Mouse (Mus musculus): ENCODE measurements around the gene Golgb1.

Golgb1 gene

DNA sequence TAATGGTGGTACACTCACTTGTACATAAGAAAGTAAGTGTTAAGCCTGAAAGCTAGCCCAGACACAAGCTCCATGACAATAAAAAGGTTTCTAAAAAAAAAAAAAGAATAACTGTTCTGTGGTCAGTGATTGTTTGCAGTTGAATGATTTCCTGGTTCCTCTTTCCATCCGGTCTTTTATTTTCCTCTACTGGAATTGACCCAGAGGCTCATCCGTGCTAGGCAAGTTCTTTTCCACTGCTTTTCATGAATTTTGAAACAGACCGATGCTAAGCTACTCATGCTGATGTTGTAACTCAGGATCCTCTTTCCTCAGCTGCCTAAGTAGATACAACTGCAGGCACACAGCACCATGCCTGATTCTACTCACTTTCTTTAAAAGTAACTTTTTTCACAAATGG is 45.5 kb downstream of the Golgb1 start:
- DNase-seq, result no peak

DNA sequence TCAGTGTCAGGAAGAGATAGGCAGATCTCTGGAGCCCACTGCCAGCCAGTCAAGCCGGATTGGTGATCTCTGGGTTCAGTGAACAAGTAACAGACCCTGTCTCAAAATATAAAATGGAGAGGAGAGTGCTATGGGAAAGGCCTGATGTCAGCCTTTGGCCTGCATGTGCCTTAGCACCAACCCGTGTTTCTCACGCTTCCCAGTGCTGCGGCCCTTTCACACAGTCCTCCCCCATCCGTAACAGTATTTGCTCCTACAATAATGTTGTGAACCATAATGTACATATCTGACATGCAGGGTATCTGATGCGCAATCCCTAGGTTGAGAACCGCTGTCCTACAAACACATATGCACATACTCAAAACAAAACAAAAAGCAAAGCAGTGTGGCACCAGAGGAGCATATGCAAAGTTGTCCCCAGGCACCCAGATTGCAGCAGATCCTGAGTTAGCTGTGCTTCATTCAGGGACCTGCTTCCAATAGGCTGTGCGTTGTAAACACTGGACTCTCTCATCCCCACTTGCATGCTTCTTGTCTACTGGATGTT is 46.2 kb downstream of the Golgb1 start:
- DNase-seq, result no peak

DNA sequence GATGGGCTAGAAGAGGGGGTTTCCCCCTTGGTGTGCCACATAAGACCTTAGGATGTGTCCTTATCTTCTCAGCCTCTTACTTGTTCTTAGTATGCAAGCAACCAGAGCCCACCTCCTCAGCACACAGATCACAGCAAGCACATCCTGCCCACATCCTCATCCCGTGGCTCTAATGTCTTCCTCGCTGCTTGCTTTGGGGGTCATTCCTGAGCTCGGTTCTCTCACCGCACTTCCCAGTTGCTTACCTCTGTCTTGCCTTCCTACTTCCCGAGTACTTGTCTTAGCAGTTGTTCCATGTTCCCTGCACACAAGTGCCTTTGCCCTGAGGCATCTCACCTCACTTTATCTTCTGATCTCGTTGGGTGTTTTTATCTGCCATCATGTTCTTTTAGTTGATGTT is 47.0 kb downstream of the Golgb1 start:
- no peak for DNase-seq

DNA sequence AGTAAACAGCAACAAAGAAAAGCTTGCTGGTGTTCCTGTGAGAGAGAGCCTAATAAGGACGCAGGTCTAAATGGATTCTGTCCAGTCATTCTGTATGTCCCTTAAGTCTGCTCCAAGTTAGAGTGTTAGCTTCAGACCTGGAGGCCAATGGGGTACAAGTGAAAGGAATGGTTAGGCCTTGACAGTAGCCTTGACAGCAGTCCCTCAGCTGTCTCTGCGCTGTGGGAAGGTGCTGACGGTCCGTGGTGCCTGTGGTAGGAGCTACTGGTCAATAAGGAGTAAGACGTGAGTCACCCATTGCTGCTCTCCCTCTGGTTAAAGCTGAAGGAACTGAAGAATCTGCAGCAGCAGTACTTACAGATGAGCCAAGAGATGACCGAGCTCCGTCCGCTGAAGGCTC is 49.4 kb downstream of the Golgb1 start:
- DNase-seq, result no peak

DNA sequence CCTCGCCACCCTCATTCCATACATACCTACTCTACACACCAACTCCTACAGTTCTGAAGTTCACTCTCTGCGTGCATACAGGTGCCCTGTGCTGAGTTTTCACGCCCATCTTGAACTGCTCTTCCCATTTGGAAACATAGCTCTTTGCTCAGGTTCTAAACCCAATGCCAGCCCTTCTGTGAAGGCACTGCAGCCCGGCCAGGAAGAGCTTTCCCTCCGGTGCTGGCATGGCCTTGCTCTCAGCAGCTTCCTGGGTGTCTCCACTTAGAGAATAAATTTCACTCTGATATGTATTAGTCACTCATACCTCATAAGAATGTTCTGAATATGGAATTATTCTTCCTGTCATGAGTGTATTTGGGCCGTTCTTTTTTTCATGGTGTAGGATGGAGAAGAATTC is 50.4 kb downstream of the Golgb1 start:
- DNase-seq, result no peak

DNA sequence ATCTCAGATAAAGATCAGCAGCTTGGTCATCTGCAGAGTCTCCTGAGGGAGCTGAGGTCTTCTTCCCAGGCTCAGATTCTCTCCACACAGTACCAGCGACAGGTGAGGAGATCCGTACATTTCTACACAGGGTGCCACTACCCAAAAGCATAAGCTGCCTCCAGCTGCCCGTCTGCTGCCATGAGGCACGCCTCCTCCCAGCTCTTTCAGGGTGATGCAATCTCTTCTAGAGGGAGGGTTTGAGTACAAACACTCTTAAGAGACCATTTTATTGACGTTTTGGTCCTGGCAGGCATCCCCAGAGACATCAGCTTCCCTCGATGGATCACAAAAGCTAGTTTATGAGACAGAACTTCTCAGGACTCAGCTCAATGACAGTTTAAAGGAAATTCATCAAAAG is 50.9 kb downstream of the Golgb1 start:
- no peak for DNase-seq

DNA sequence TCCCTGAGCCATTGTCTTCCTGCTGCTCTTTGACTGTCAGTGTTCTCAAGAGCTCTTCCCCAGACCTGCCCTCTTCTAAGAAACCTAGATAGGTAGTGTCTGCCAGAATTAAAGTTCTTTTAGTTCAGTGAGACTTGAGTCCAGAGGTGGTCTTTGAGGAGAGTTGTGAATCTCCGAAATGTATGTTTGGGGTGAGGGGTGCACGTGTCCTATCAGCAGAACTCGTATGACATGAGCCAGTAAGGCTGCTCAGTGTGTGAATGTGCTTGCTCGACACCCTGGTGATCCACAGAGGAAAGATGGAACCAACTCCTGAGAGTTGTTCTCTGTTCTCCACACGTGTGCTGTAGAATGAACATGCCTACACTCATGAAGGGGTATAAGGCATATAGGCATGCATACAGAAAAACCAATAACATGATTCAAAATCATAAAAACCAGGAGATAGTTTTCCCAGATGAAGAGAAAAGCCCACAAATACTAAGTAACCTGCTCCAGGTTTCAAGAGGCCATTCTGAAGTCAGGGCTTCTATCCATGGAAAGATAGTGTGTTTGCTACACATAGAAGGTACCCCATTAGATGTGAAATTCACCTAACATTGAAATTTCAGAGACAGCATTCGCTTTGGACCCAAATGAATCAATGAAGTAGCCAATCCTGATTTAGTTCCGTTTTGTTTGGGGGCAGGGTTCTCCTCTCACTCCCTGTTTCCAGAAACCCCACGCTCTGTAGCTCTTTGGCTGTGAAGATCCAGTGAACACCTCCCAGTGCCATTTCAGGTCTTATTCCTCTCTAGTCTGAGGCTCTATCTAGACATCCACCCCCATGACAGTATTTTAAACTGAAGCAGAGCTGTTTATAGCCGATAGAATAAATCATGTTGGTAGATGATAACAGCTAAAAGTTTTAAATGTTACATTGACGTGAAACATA is 51.8 kb downstream of the Golgb1 start:
- no peak for DNase-seq

DNA sequence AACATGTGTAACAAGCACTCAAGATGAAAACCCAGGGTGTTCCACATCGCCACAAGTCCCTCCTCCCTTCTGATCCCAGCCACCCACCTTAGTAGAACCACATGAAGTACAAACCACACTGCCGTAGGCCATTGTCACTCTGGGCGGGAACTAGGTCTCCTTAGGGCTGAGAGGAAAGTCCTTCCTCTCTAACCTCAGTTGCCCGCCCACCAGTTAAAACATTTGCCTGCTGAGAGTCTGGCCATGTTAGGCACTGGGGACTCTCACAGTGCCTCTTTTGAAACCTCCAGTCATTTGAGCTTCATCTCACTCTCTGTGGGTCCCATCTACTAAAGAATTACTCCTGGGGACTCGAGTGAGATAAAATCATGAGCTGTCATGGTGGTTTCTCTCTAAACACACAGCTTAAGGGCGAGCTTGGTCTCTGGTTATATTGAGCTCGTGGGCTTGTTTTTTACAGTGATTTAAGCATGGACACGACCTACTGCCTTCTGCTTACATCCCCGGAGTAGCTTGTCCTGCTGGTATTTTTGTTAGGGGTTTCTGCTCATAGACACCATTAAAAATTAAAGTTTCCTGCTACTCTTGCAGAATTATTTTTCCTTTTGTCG is 52.7 kb downstream of the Golgb1 start:
- DNase-seq, result no peak

DNA sequence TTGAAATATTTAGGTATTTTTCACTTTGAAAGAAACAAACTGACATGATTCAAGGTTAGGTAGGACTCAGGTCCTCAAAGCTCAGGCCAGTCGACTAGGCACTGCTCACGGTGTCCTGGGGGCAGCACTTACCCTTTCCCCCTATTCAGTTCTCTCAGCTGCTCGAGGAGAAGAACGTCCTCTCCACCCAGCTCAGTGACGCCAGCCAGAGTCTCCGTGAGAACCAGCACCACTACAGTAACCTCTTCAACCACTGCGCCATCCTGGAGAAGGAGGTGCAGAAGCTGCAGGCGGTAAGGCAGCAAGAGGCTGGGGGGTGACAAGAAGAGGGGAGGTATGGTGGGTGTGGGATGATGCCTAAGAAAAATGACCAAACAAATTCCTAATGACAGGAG is 53.2 kb downstream of the Golgb1 start:
- DNase-seq, result no peak

DNA sequence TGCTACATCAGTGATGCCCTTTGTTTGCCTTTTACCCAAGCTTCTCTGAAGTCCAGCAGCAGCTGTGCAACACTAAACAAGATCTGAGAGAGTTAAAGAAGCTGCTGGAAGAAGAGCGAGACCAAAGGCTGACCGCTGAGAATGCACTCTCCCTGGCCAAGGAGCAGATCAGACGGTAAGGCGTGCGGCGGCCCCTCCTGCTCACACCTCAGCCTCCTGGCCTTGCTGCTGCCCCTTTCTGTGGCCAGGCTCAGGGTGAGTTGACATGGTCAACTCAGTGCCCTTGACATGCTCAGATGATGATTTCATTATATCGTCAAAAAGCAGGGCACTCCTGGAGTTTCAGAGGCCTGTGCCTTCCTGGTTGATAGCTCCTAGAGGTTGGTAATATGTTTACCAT is 54.3 kb downstream of the Golgb1 start:
- DNase-seq, result no peak

DNA sequence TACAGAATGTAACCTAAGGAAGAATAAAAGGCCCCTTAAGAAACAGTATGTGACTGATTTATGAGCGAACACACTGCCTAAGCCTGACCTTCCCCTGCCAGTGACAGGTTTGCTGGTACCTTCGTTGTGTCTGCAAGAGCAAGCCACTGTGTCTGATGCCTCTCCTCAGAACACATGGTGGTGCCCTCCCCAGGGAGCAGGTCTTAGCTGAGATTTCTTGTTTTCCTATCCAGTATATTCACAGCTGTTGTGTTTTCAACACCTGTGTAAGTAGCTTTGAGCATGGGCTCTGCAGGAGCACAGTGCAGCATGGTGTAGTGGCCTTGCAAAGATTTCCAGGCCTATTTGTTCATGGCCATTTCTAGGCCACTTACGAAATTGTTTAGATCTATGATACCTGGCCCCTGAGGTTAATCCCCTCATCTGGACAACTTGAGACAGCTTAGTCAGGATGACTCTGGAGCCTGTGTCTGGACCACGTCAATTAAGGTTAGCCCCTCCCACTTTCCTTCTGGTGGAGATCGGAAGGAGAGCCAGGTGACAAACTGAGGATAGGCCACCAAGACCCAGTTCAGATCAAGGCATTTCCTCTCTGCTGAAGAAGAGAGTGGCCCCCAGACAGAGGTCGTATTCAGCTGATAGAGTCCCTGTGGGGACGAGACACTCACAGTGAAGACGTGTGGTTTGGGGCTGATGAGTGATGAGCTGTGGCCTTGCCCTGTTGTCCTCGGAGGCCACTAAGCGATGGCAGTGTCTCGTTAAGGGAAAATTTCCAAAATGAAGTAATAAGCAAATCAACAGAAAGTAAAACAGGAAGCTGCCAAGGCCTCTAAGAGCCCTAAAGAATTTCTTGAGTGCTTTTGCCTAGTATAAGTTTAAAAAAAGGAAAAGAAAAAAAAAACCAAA is 55.5 kb downstream of the Golgb1 start:
- no peak for DNase-seq

DNA sequence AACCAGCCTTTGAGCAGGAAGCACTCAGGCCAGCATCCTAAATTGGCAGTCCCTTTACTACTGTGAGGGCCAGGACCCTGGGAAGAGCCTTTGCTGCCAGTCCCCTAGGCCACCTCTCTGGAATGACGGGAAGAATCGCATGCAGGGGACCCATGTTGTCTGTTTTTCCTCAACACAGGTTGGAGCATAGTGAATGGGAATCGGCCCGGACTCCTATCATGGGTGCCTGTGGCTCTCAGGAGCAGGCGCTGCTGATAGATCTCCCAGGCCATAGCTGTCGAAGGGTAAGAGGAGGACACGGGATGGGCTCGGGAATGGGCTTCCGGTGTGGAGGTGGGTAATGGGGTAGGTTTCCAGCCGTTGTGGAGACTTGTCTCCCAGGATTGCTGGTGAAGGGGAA is 56.4 kb downstream of the Golgb1 start:
- DNase-seq, result no peak

DNA sequence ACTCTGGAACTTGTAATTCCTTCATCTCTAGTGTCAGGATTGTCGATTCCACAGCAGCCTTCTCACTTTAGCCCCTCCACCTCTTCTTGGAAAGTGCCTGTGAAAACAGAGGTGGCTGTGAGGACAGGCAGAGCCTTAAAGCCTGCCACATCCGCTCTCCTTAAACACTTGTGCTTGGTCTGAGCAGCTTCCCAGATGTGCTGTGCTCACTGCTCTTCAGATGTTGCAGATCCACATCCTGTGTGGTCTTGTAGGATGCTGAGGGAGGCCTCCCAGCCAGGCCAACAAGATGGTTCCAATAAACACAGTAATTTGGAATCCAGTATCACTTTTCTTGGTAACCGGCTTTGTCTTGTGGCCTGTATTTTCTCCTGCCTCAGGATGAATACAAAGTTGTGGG is 57.0 kb downstream of the Golgb1 start:
- DNase-seq, result no peak

DNA sequence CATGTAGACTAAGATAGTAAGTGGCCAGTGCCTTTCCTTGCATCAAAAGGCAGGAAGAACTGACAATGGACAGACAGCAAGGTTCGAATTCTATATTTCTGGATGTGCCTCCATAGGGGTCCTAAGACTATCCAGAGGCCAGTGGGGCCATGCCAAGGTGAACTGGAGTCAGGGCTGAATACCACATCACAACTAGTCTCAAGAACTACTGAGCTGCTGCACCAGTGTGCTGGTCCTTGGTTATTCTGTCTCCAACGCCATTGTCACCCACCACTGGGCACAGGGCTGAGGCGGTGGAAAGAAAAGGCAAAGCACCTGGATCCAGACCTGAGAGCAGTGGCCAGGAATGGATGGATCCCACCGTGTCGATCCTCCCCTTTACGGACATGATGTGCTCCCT is 57.6 kb downstream of the Golgb1 start:
- no peak for DNase-seq

DNA sequence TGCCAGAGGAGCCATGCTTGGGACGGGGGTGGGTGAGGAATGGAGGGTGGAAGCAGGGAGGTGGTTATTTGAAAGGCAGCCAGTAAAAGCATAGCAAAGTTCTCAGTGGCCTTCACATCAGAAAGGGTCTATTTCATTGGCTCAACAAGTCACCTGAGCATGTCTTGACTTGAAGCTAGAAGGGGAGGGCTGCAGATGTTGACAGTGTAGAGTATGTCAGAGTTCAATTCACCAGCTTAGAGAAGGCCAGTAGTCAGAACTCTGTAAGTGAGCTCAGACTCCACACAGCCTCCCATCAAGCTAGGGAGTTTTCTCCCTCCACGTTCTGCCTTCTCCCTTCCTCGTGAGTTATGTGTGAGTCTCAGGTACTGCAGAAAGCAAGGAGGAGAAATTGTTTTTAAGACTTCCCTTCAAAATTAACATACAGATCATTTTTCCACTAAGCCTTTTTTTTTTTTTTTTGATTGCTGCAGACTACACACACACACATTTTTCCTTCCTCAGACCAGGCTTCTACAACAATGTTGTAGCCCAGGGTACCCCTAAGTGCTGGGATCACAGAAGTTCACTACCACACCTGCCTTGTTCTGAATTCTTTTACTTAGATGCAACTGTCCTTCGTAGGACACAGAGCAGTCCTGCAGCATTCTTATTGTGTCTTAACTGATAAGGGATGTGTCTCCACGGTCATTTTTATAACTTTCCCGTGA is 59.3 kb downstream of the Golgb1 start:
- no peak for DNase-seq

DNA sequence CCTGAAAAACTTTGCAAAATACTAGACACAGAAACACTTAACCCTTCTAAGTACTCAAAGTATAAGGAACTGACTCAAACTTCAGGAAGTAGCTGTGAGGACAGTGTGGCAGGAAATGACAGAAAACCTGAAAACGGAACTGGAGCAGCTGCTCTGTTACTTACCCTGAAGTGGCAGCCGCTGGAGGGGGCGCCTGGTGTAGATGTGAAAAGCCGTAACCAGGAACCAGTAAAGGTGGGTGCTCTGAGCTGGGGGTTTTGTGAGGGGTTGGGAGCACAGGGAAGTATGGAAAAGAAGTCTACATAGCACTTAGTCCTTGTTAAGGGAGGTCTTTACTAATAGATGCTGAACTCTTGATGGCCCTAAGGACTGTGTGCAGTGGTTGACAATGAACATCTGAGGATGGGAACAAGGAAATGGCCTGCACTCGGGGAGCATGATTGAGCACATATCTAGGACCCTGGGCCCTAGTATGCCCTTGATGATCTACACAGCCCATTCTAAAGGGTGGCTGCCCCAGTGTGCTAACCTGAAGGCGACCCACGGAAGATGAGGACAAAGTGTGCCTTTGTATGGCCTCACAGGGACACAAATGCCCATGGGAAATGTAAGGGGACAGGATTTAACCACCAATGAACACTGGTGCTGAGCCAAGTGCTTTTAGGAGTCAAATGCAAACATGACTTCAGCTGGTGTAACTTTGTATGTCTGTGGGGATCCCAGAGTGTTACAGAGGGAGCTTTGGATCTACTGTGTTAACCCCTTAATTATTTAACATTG is 60.1 kb downstream of the Golgb1 start, which contains the start of gene Hcls1:
Gene Hcls1, plus strand, starts transcription at position 143 of the 780 bp plus-strand sequence.
- DNase-seq, result no peak

DNA sequence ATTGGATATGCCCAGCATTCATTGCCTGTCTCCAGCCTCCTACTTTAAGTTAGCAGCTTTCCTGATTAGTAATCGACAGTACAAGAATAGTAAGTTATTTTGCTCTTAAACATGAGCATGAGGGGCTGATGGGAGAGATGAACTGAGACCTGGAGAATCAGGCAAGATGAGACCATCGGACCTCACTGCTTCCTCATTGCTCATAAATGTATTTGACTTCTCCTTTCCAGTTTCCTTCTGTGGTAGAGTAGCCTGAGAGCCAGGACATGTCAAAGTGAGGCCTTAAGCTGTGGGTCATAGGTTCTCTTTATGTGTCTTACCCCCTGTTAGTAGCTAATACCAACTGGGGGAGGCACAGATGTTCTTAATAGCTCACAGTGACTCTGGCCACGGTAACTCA is 60.9 kb downstream of the Golgb1 start:
- no peak for DNase-seq

DNA sequence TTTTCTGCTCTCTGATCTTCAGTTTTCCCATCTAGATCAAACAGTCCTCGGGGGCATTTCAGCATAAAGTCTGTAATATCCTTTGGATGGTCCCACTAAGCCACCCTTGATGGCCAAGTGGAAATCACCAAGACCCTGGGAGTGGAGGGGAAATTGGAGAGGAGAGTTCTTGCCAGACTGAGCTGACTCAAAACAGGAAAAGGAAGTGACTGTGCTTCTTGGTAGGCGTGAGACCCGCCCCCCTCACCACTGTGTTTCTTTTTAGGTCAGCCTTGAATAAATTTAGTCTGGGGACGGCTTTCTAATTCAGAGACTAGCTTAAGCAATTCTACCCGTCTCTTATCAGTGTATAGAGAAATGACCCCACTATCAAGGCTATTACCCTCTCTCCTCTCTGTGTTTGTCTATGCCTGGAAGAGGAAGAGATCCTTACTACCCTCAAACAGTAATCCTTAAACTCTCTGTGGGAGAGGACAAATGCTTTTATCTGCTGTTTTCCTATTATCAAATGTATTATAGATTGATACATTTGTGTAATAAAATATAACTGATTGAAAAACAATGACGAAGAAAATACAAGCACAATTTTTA is 66.3 kb downstream of the Golgb1 start:
- DNase-seq, result no peak

DNA sequence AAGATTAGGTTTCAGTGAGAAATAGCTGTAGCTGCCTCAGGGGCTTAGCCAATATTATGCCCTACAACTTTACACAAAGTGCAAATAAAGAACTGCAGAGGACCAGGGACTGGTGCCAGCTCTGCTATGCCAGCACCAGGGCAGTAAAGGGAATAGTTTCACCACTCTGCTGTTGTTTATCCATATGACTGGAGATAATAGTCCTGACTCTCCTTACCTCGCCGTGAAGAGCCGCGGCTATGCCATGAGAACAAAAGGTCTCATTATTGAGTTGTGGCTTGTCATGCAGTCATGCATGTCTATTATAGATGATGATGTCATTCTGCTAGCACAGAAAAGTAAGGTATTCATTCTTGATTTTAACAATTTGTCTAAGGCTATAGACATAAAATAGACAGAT is 67.0 kb downstream of the Golgb1 start:
- DNase-seq, result no peak

DNA sequence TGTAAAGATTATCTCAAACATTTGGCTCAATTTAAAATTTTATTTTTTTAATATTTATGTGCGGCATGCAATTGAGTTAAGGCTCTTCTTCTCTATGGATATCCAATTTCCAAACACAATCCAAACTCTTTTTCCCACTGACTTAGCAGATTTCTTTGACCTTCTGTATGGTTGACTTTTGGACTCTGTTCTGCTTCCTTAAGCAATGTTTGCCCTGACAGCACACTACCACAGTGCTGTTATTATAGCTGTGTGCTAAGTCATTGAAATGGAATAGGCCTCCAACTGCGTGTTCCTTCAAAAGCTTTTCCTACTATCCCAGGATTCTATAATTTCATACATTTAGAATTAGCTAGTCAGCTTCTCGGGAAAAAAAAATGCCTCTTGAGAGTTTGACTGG is 68.7 kb downstream of the Golgb1 start:
- no peak for DNase-seq

DNA sequence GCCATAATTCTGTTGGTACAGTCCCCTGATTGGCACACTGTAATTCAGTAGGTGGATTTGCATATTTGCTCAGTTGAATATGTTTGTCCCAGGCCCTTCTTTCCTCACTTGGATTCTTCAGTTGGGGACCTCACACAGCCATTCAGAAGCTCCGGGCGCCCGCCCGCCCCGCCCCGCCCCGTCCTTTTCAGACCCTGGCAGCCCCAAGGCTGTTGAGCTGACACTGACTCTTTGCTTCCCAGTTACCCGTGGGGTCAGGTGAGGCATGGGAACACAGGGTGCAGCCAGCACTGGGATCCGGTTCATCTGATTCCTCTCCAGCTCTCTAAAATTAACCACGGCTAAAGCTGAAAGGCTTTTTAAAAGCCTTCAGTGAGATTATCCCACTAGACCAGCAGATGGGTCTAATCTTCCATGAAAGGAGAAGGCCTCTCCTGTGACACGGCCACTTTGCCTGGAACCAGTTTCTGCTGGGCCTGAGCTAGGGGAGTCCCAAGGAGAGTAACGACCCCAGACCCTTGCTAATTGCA is 70.0 kb downstream of the Golgb1 start:
- DNase-seq, result peak; percentile 47
